Mouse (Mus musculus) kidney, adult 2 months (tissue): ENCODE results near the gene Arf1. TPM values are rescaled to one million over a fixed set of nuclear protein-coding genes. Genes with fewer than 3 reads are reported as not detected.

Experiments used
- DNase-seq: peaks from one replicate; pipeline ENCODE4 v3.0.0; 2021
- H3K27ac ChIP-seq: fragments of 200-500 bp; 2 replicates; pipeline ENCODE4 v1.5.1; 2012; ENCODE audit warnings: low read depth, low read length, control low read depth, inconsistent platforms; ENCODE audit not compliant: insufficient read depth
- H3K27me3 ChIP-seq: fragments of 200-500 bp; replicated peaks from 2 replicates; pipeline ENCODE4 v1.6.1; 2012; ENCODE audit warnings: mild to moderate bottlenecking, moderate library complexity, low read length, inconsistent platforms; ENCODE audit not compliant: control insufficient read depth, insufficient read depth
- H3K36me3 ChIP-seq: fragments of 200-500 bp; 2 replicates; pipeline ENCODE4 v1.6.1; 2012; ENCODE audit warnings: mild to moderate bottlenecking, moderate library complexity, low read length, inconsistent platforms; ENCODE audit not compliant: control insufficient read depth, insufficient read depth
- H3K4me1 ChIP-seq: fragments of 200-500 bp; 2 replicates; pipeline ENCODE4 v1.6.1; 2011; ENCODE audit warnings: low read length; ENCODE audit not compliant: control insufficient read depth, insufficient read depth
- H3K4me3 ChIP-seq: fragments of 200-500 bp; 2 replicates; pipeline ENCODE4 v1.5.1; 2011; ENCODE audit warnings: mild to moderate bottlenecking, low read depth, low read length, control low read depth; ENCODE audit not compliant: insufficient read depth
- CTCF ChIP-seq: fragments of 200-500 bp; conservative IDR thresholded peaks from 2 replicates; pipeline ENCODE4 v1.5.1; 2011; ENCODE audit warnings: low read depth, mild to moderate bottlenecking, control low read depth, low read length, moderate library complexity, mixed read lengths; ENCODE audit not compliant: insufficient read depth, insufficient read length
- POLR2A ChIP-seq: fragments of 200-500 bp; IDR thresholded peaks from one replicate; pipeline ENCODE4 v1.6.1; 2011; ENCODE audit warnings: low read depth, low read length, control low read depth
- WGBS: fragments of 180-500 bp; shearing (Covaris S2); methylation state at CpG from one replicate; pipeline ENCODE4 v1.1.7; 2018; 5-methylcytosine and 5-hydroxymethylcytosine counted together
- polyA plus RNA-seq: library from polyadenylated mRNA; depleted of rRNA; stranded (reverse); fragments of >200 nt; gene quantifications from 2 replicates; pipeline ENCODE4 v1.2.3, GENCODE M21; 2012

Arf1 gene
- polyA plus RNA-seq, 1 experiment = 490 TPM

GRCm38 (mm10) chr11:59263870-59264563, 35.9 kb upstream of the Arf1 start:
- no peaks in the 10 kb centered on the region for H3K36me3 ChIP-seq
- peak overlapping the region; percentile 14; the same call in 1 of the 2 replicates for H3K4me3 ChIP-seq
- no peaks in the 10 kb centered on the region for H3K4me1 ChIP-seq
- no peak for TF ChIP-seq POLR2A
- 0 out of 2 replicates have a peak, but pooled peaks have one; percentile 26 for TF ChIP-seq CTCF
- DNase-seq = peak; percentile 11
- WGBS = 3% methylated on average over 56 of the region's 56 CpGs
- H3K27me3 ChIP-seq = no peaks in the 10 kb centered on the region
- no peak overlapping the region for H3K27ac ChIP-seq

- H3K27ac ChIP-seq = no peak overlapping the region
- H3K36me3 ChIP-seq = no peaks in the 10 kb centered on the region
- no peak overlapping the region for H3K4me3 ChIP-seq
- no peak for DNase-seq
- H3K27me3 ChIP-seq = no peaks in the 10 kb centered on the region
- TF ChIP-seq CTCF (no peak), POLR2A (no peak)
- H3K4me1 ChIP-seq = no peaks in the 10 kb centered on the region
Observed at GRCm38 (mm10) chr11:59262308-59262707, 34.2 kb upstream of the Arf1 start.

GRCm38 (mm10) chr11:59260706-59261493, 32.8 kb upstream of the Arf1 start:
- Histone ChIP-seq H3K27me3 (no peaks in the 10 kb centered on the region), H3K4me3 (no peak overlapping the region), H3K27ac (no peak overlapping the region), H3K4me1 (no peaks in the 10 kb centered on the region), H3K36me3 (no peaks in the 10 kb centered on the region)
- WGBS = 82% methylated on average over 10 of the region's 10 CpGs
- TF ChIP-seq POLR2A (no peak), CTCF (no peak)
- no peak for DNase-seq

- TF ChIP-seq POLR2A (no peak), CTCF (no peak)
- H3K27ac ChIP-seq = no peak overlapping the region
- no peaks in the 10 kb centered on the region for H3K36me3 ChIP-seq
- DNase-seq = no peak
- no peaks in the 10 kb centered on the region for H3K27me3 ChIP-seq
- 87% methylated on average over 7 of the region's 7 CpGs for WGBS
- H3K4me3 ChIP-seq = no peak overlapping the region
- no peaks in the 10 kb centered on the region for H3K4me1 ChIP-seq
Observed at GRCm38 (mm10) chr11:59259647-59260046, 31.6 kb upstream of the Arf1 start.

GRCm38 (mm10) chr11:59248101-59248500, 20.0 kb upstream of the Arf1 start:
- no peaks in the 10 kb centered on the region for H3K4me1 ChIP-seq
- no peaks in the 10 kb centered on the region for H3K36me3 ChIP-seq
- no peak overlapping the region for H3K4me3 ChIP-seq
- no peak for TF ChIP-seq CTCF
- TF ChIP-seq POLR2A = no peak
- H3K27me3 ChIP-seq = no peaks in the 10 kb centered on the region; the same call in 1 of the 2 replicates
- no peak overlapping the region for H3K27ac ChIP-seq
- 48% methylated on average over 10 of the region's 10 CpGs for WGBS
- no peak for DNase-seq

- no peaks in the 10 kb centered on the region for H3K36me3 ChIP-seq
- H3K27ac ChIP-seq = no peak overlapping the region
- no peak overlapping the region for H3K4me3 ChIP-seq
- no peaks in the 10 kb centered on the region for H3K4me1 ChIP-seq
- WGBS = 39% methylated on average over 6 of the region's 6 CpGs
- TF ChIP-seq CTCF (no peak), POLR2A (no peak)
- no peaks in the 10 kb centered on the region for H3K27me3 ChIP-seq
- no peak for DNase-seq
Observed at GRCm38 (mm10) chr11:59243856-59244255, 15.8 kb upstream of the Arf1 start.

GRCm38 (mm10) chr11:59241841-59242240, 13.8 kb upstream of the Arf1 start:
- DNase-seq = no peak
- TF ChIP-seq CTCF = no peak
- TF ChIP-seq POLR2A = no peak
- H3K27ac ChIP-seq = no peak overlapping the region
- H3K4me3 ChIP-seq = no peak overlapping the region
- no peaks in the 10 kb centered on the region for H3K27me3 ChIP-seq
- H3K4me1 ChIP-seq = no peaks in the 10 kb centered on the region
- H3K36me3 ChIP-seq = no peaks in the 10 kb centered on the region
- WGBS = 42% methylated on average over 3 of the region's 3 CpGs
